Mouse (Mus musculus) ES-Bruce4 (cell line): Measurements from ENCODE around the gene Siah1a. TPM values are rescaled to one million over a fixed set of nuclear protein-coding genes. Genes with fewer than 3 reads are reported as not detected.

ENCODE experiments used
- H3K27ac ChIP-seq: 2 replicates; pipeline ENCODE4 v1.5.1; 2012; ENCODE audit warnings: low read length, inconsistent platforms; ENCODE audit not compliant: insufficient read depth
- H3K27me3 ChIP-seq: 2 replicates; pipeline ENCODE4 v1.6.1; 2012; ENCODE audit warnings: mild to moderate bottlenecking, low read length, inconsistent platforms; ENCODE audit not compliant: control insufficient read depth, poor library complexity, insufficient read depth, severe bottlenecking
- H3K36me3 ChIP-seq: 2 replicates; pipeline ENCODE4 v1.6.1; 2012; ENCODE audit warnings: inconsistent platforms, mild to moderate bottlenecking, low read length, moderate library complexity; ENCODE audit not compliant: control insufficient read depth, poor library complexity, insufficient read depth, severe bottlenecking
- H3K4me1 ChIP-seq: one replicate; pipeline ENCODE4 v1.8.1; 2011; ENCODE audit warnings: low read length; ENCODE audit not compliant: control insufficient read depth, insufficient read depth
- H3K4me3 ChIP-seq: 2 replicates; pipeline ENCODE4 v1.5.1; 2011; ENCODE audit warnings: low read depth, mild to moderate bottlenecking, low read length
- H3K9ac ChIP-seq: 2 replicates; pipeline ENCODE4 v1.6.1; 2012; ENCODE audit warnings: low read depth, mild to moderate bottlenecking, inconsistent platforms; ENCODE audit not compliant: poor library complexity, severe bottlenecking
- H3K9me3 ChIP-seq: replicated peaks from 2 replicates; pipeline ENCODE4 v1.6.1; 2012; ENCODE audit warnings: mild to moderate bottlenecking, low read length, inconsistent platforms; ENCODE audit not compliant: control insufficient read depth, poor library complexity, insufficient read depth, severe bottlenecking
- CTCF ChIP-seq: IDR thresholded peaks from one replicate; pipeline ENCODE4 v1.8.1; 2011; ENCODE audit warnings: low read depth, low read length
- EP300 ChIP-seq: IDR thresholded peaks from 2 replicates; pipeline ENCODE4 v1.6.1; 2011; ENCODE audit warnings: low read depth, low read length; ENCODE audit not compliant: insufficient read depth
- POLR2A ChIP-seq: IDR thresholded peaks from one replicate; pipeline ENCODE4 v1.8.1; 2011; ENCODE audit warnings: low read length; ENCODE audit not compliant: insufficient read depth
- polyA plus RNA-seq: library from polyadenylated mRNA; stranded (reverse); fragments of >200 nt; gene quantifications from 2 replicates; pipeline ENCODE4 v1.2.4, GENCODE M21; 2011; ENCODE audit warnings: low read depth; ENCODE audit not compliant: missing spikeins, insufficient read depth, insufficient read length

Siah1a gene
- polyA plus RNA-seq: 19.1 and 20.9 TPM in 2 replicates

GRCm38 (mm10) chr8:86745221-86745934, at the start of gene Siah1a, which contains the start of gene Gm10638:
TSS of gene Siah1a (minus strand) at chr8:86745934.
TSS of gene Gm10638 (plus strand) at chr8:86745699.
- Histone ChIP-seq H3K27ac (peak within 1 kb of the TSS; percentile 94), H3K9ac (peak within 1 kb of the TSS; percentile 99), H3K4me1 (no peaks in the 10 kb centered on the region), H3K36me3 (no peaks in the 10 kb centered on the region), H3K4me3 (peak within 1 kb of the TSS; percentile 89), H3K27me3 (no peaks in the 10 kb centered on the region), H3K9me3 (no peaks in the 10 kb centered on the region)
- TF ChIP-seq EP300 (no peak), POLR2A (no peak), CTCF (no peak)

DNA sequence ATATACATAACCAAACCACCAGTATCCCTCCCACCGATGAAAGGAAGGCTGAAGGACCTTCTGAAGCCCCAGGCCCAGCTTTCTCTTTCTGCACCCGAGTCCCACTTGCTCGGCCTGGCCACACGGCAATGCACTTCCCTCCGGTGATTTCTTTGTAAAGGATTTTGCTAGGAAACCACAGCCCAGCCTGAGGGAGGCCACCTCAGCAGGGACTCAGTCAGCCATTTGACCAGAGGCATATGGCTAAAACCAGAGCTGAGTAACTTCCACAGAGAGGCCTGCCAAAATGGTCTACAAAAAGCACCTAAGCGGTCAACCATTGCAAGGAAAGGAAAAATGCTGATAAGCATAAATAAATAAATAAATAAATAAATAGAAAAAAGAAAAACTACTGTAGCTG, 49.0 kb upstream of the Siah1a start:
- Histone ChIP-seq H3K36me3 (no peaks in the 10 kb centered on the region), H3K4me1 (no peaks in the 10 kb centered on the region), H3K4me3 (no peak overlapping the region), H3K9me3 (no peaks in the 10 kb centered on the region), H3K27me3 (no peaks in the 10 kb centered on the region), H3K27ac (no peak overlapping the region), H3K9ac (no peak overlapping the region)
- no peak for TF ChIP-seq POLR2A
- TF ChIP-seq EP300: no peak
- no peak for TF ChIP-seq CTCF

GRCm38 (mm10) chr8:86791542-86791941, 45.8 kb upstream of the Siah1a start:
- TF ChIP-seq EP300 (no peak), CTCF (no peak), POLR2A (no peak)
- no peaks in the 10 kb centered on the region for H3K27me3 ChIP-seq
- no peak overlapping the region for H3K4me3 ChIP-seq
- no peak overlapping the region for H3K9ac ChIP-seq
- H3K4me1 ChIP-seq: no peaks in the 10 kb centered on the region
- H3K36me3 ChIP-seq: no peaks in the 10 kb centered on the region
- H3K9me3 ChIP-seq: no peaks in the 10 kb centered on the region
- no peak overlapping the region for H3K27ac ChIP-seq

DNA sequence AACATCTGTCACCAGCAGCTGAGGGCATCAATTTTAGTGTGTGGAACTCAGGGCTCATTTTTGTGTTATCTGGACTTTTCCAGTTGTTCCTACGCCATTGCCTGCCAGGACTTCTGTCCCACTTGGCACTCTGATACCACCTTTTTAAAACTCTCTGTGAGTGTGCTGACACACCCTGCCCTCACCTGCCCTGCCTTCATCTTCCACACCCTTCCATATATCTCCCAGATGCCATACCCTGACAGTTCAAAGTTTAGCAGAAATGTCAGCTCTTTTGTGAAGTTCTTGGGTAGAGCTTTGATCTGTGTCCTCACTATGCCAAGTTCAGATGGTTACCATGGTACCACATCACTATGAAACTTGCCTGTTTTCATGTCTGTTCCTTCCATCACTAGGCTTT, 43.8 kb upstream of the Siah1a start:
- H3K27me3 ChIP-seq: no peaks in the 10 kb centered on the region
- H3K9ac ChIP-seq: no peak overlapping the region
- no peaks in the 10 kb centered on the region for H3K36me3 ChIP-seq
- TF ChIP-seq EP300 (no peak), POLR2A (no peak), CTCF (no peak)
- H3K4me1 ChIP-seq: no peaks in the 10 kb centered on the region
- no peak overlapping the region for H3K27ac ChIP-seq
- no peak overlapping the region for H3K4me3 ChIP-seq
- H3K9me3 ChIP-seq: no peaks in the 10 kb centered on the region

GRCm38 (mm10) chr8:86787891-86788420, 42.2 kb upstream of the Siah1a start:
- no peak overlapping the region for H3K4me3 ChIP-seq
- no peaks in the 10 kb centered on the region for H3K4me1 ChIP-seq
- no peaks in the 10 kb centered on the region for H3K36me3 ChIP-seq
- no peak for TF ChIP-seq CTCF
- TF ChIP-seq EP300: no peak
- no peak for TF ChIP-seq POLR2A
- H3K27ac ChIP-seq: no peak overlapping the region
- no peaks in the 10 kb centered on the region for H3K27me3 ChIP-seq
- H3K9me3 ChIP-seq: no peaks in the 10 kb centered on the region
- H3K9ac ChIP-seq: no peak overlapping the region

DNA sequence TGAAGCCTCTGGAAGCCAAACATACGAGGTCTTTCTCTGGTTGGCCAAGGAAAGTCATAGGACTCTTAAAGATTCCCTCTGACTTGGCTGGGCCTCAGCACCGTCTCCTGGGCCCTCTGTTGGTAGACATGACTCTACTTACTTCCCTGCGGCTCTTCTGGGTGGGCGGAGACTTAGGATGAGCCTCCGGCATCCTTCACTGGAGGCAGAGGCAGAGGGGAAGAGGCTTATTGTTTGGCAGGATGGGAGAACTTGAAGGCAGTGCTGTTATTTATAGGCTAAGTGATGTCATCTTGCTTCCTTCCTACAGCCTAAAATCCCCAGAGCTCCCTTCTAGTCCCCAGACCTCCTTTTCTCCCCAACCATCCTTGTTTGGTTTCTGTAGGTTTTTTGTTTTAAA, 40.8 kb upstream of the Siah1a start:
- Histone ChIP-seq H3K4me1 (no peaks in the 10 kb centered on the region), H3K27ac (no peak overlapping the region), H3K9ac (no peak overlapping the region), H3K4me3 (no peak overlapping the region), H3K9me3 (no peaks in the 10 kb centered on the region), H3K27me3 (no peaks in the 10 kb centered on the region), H3K36me3 (no peaks in the 10 kb centered on the region)
- TF ChIP-seq EP300 (no peak), POLR2A (no peak), CTCF (no peak)
